Mouse (Mus musculus) embryonic facial prominence, embryonic 10.5 days (tissue): ENCODE results near the gene Gpc6. TPM values are rescaled to one million over a fixed set of nuclear protein-coding genes. Genes with fewer than 3 reads are reported as not detected.

Experiments used
- DNase-seq: peaks from one replicate; pipeline ENCODE4 v3.0.0-alpha.2; 2017; ENCODE audit warnings: low spot score
- H3K27ac ChIP-seq: fragments of 300-500 bp; sonication (generic); replicated peaks from 2 replicates; pipeline ENCODE4 v1.5.1; 2016; ENCODE audit warnings: mild to moderate bottlenecking
- H3K27me3 ChIP-seq: fragments of 300-500 bp; sonication (generic); replicated peaks from 2 replicates; pipeline ENCODE4 v1.6.1; 2016; ENCODE audit warnings: low read depth, mild to moderate bottlenecking; ENCODE audit not compliant: poor library complexity, severe bottlenecking
- H3K36me3 ChIP-seq: fragments of 300-500 bp; sonication (generic); replicated peaks from 2 replicates; pipeline ENCODE4 v1.6.1; 2016; ENCODE audit warnings: mild to moderate bottlenecking, moderate library complexity
- H3K4me1 ChIP-seq: fragments of 300-500 bp; sonication (generic); 2 replicates; pipeline ENCODE4 v1.6.1; 2016
- H3K4me3 ChIP-seq: fragments of 300-500 bp; sonication (generic); 2 replicates; pipeline ENCODE4 v1.5.1; 2016; ENCODE audit warnings: mild to moderate bottlenecking, moderate library complexity
- H3K9me3 ChIP-seq: fragments of 300-500 bp; sonication (generic); 2 replicates; pipeline ENCODE4 v1.6.1; 2016; ENCODE audit warnings: mild to moderate bottlenecking
- WGBS: fragments of 180-500 bp; shearing (Covaris S2); methylation state at CpG from one replicate; pipeline ENCODE4 v1.1.7; 2016; 5-methylcytosine and 5-hydroxymethylcytosine counted together
- polyA plus RNA-seq: library from polyadenylated mRNA; unstranded; fragments of >200 nt; fragmentation: Nextera tagmentation; extraction: Ambion mirVana; gene quantifications from 2 replicates; pipeline ENCODE4 v1.2.1, GENCODE M21; 2016

Gpc6 gene
- polyA plus RNA-seq, 1 experiment from 2014 or later: 41.4 TPM

DNA sequence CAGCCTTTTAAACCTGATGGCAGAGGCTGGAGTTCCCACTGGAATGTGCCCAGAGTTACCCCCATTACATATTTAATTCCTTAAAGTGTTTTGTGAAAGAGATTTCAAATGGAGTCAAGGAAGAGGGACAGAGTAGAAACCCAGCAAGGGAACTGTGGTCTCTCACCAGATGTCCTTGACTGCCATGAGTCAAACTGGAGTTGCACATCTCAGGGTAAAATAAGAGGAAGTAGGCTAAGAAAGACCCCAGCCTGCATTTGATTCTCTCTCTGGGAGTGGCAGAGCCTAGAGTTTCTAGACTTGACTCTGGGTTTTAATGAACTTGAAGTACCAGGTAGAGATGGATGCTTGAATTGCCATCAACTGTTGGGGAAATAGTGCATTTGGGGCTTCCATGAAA lies 946.2 kb downstream of the Gpc6 start:
- no peaks in the 10 kb centered on the region for H3K27me3 ChIP-seq
- H3K9me3 ChIP-seq: no peaks in the 10 kb centered on the region
- 0 out of 2 replicates have a peak, but pooled peaks cover 3% of the 10 kb centered on the region for H3K4me1 ChIP-seq
- H3K4me3 ChIP-seq: no peak overlapping the region
- peaks cover 6% of the 10 kb centered on the region; the same call in 1 of the 2 replicates for H3K36me3 ChIP-seq
- DNase-seq: no peak
- H3K27ac ChIP-seq: no peak overlapping the region

DNA sequence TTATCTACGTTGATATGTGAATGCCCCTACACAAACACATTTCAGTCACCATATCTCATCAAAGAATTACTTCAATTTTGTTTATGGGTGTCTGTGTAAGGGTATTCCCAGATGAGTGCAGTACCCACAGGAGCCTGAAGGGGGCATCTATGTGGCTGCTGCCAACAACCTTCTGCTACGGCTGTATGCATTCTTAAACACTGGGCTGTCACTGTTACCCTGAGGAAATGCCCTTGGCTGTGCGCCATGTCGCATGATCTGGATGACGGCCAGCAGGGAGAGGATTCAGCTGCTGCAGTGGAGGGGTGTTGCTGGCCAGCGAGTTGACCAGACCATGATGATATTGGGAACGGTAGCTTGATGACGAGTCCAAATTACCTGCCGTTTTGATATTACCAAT lies 954.2 kb downstream of the Gpc6 start:
- Histone ChIP-seq H3K27me3 (no peaks in the 10 kb centered on the region), H3K36me3 (no peaks in the 10 kb centered on the region), H3K4me3 (no peak overlapping the region), H3K4me1 (peaks cover 26% of the 10 kb centered on the region), H3K27ac (no peak overlapping the region), H3K9me3 (0 out of 2 replicates have a peak, but pooled peaks cover 2% of the 10 kb centered on the region)
- no peak for DNase-seq
- 95% methylated on average over 9 of the region's 9 CpGs for WGBS

DNA sequence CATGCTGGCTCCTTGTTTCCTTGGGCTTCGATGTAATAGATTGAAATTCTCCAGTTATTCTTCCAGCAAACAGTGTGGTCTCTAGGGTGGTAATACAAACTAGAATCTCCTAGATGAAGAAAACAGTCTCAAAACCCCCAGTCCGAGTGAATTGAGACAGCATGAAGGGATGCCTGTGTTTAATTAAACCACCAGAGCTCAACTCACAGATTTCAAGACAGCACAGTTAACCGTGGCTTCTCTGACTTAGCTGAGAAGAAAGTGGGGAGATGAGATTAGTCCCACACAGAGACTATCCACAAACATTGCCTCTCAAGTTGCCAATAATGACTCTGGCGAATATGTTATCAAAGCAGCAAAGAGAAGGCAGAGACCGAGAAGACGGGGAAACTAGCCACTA lies 956.0 kb downstream of the Gpc6 start:
- Histone ChIP-seq H3K4me1 (peaks cover 23% of the 10 kb centered on the region), H3K4me3 (no peak overlapping the region), H3K27me3 (no peaks in the 10 kb centered on the region), H3K36me3 (no peaks in the 10 kb centered on the region), H3K27ac (peak overlapping the region; percentile 32; the same call in 1 of the 2 replicates), H3K9me3 (0 out of 2 replicates have a peak, but pooled peaks cover 2% of the 10 kb centered on the region)
- DNase-seq: no peak
- WGBS: 41% methylated on average over 6 of the region's 6 CpGs

DNA sequence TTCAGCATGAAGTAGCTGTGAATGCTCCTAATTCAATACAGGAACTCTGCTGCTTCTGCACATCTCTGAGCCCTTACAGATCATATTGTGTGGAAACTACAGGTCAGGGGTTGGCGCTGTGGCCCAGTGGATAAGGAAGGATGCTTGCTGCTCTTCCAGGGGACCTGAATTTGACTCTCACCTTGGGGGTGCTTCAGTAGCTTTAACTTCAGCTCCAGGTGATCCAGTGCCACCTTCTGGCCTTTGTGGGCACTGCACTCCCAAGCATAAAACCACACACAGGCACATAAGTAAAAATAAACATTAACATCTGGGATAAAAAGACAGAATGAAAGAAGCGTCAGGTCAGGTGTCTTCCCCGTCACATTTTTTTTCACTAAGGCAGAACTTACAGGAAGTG lies 957.1 kb downstream of the Gpc6 start:
- peaks cover 23% of the 10 kb centered on the region for H3K4me1 ChIP-seq
- no peaks in the 10 kb centered on the region for H3K36me3 ChIP-seq
- no peak overlapping the region for H3K4me3 ChIP-seq
- no peak overlapping the region for H3K27ac ChIP-seq
- H3K27me3 ChIP-seq: no peaks in the 10 kb centered on the region
- H3K9me3 ChIP-seq: 0 out of 2 replicates have a peak, but pooled peaks cover 2% of the 10 kb centered on the region
- peak; percentile 68 for DNase-seq
- 45% methylated on average over 3 of the region's 3 CpGs for WGBS

DNA sequence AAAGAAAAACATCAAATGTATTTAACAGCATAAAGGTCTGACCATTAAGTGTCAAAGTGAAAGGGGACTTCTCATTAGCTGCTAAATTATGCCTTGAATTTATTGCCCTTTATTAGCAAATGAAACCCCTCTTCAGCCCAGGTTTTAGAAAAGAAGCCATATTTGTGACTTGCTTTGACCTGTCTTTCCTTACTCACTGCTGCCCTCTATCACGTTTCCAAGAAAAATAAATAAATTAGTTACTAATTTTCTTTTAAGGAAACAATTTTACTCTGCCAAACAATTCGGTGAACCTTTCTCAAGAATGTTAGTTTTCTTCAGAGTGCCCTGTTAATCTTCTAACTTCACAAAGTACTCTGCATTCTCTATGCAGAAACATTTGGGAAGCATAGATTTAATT lies 964.5 kb downstream of the Gpc6 start:
- H3K4me1 ChIP-seq: 0 out of 2 replicates have a peak, but pooled peaks cover 2% of the 10 kb centered on the region
- no peak overlapping the region for H3K27ac ChIP-seq
- H3K4me3 ChIP-seq: no peak overlapping the region
- WGBS: 57% methylated on average over 2 of the region's 2 CpGs
- no peaks in the 10 kb centered on the region for H3K9me3 ChIP-seq
- no peaks in the 10 kb centered on the region for H3K36me3 ChIP-seq
- DNase-seq: no peak
- H3K27me3 ChIP-seq: no peaks in the 10 kb centered on the region

DNA sequence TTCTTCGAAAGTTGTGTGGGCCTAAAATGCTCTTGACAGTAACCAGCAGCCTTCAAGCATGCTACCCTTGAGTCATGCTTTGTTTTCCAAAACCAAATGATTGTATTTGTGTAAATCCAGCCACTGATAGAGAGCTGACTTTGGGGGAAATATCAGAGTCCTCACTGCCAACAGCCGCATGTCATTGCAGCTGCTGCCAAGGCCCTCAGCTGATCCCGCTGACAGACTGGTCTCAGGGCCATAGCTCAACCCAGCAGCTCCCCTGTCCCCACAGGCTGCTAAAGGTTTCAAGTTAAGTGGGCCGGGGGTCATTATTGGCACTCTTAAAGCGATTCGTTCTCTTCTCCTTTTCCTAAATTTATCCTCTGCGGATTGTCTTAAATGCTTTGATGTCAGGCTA lies 966.3 kb downstream of the Gpc6 start:
- Histone ChIP-seq H3K9me3 (no peaks in the 10 kb centered on the region), H3K27ac (no peak overlapping the region), H3K4me3 (no peak overlapping the region), H3K36me3 (no peaks in the 10 kb centered on the region), H3K4me1 (peaks cover 2% of the 10 kb centered on the region; the same call in 1 of the 2 replicates), H3K27me3 (no peaks in the 10 kb centered on the region)
- 78% methylated on average over 7 of the region's 7 CpGs for WGBS
- no peak for DNase-seq

DNA sequence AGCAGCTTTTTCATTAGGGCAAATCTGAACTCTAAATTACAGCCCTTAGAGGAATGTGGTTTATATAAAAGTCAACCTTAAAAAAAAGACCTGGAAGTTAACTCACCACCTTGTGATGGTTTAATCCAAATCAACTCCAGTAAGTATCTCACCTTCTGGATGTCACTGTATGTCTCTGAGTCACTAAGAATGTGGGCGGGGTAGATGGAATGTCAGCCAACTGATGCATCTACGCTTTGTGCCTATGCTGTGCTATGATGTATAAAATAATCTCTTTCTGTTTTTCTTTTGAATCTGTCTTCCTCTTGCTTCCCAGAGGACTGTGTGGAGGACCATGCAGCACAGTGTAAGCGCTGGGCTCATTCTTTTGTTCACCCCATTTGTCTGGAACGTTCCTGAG lies 966.9 kb downstream of the Gpc6 start:
- Histone ChIP-seq H3K27ac (no peak overlapping the region), H3K36me3 (no peaks in the 10 kb centered on the region), H3K27me3 (no peaks in the 10 kb centered on the region), H3K4me1 (peaks cover 2% of the 10 kb centered on the region; the same call in 1 of the 2 replicates), H3K4me3 (no peak overlapping the region), H3K9me3 (no peaks in the 10 kb centered on the region)
- WGBS: 93% methylated on average over 4 of the region's 4 CpGs
- no peak for DNase-seq

DNA sequence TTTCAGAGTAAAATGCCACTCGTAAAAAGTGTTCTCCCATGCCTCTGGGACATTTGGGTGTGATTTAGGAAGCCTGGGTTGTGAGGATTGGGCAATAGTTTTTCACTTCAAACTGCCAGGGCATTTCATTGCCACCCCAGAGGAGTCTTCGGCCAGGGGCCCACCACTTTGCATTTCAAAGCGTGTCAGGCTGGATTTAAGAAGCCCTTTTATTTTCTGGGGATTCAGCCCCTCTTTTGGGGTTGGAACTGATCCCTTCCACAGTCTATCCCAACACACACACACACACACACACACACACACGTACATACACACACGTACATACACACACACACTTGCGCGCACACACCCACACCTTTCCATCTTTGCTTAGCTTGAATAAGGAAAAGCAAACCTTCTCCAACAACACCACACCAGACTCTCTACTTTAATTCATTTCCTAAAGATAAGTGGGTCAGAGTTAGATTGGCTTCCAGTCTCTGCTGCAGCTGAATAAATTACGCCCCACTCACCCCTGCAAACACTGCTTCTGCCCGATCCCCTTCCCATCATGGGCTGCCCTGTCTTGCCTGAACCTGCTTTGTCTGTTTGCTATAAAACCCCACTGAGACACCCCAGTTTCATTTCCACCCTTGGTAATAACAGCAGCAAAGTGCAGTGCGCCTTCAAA lies 969.9 kb downstream of the Gpc6 start:
- Histone ChIP-seq H3K4me1 (peaks cover 2% of the 10 kb centered on the region; the same call in 1 of the 2 replicates), H3K27me3 (no peaks in the 10 kb centered on the region), H3K27ac (no peak overlapping the region), H3K36me3 (no peaks in the 10 kb centered on the region), H3K4me3 (no peak overlapping the region), H3K9me3 (no peaks in the 10 kb centered on the region)
- DNase-seq: no peak
- 83% methylated on average over 10 of the region's 10 CpGs for WGBS

DNA sequence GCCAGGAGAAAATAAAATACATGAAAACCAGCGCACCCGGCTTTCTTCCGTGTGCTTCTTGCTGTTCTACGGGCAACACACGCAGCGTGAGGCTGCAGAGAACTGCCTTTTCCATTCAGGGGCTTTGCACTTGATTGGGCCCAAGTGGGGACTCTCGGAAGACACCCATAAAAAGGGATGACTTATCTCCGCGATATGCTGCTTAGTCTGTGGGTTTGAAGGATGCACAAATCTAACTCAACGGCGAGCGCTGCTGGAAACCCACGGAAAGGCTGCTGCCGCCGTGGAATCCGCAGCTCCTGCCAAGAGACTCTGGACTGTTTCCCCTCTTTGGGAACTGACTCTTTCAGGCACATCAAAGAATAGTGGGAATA lies 970.4 kb downstream of the Gpc6 start:
- H3K4me3 ChIP-seq: no peak overlapping the region
- H3K4me1 ChIP-seq: peaks cover 2% of the 10 kb centered on the region; the same call in 1 of the 2 replicates
- no peaks in the 10 kb centered on the region for H3K9me3 ChIP-seq
- WGBS: 90% methylated on average over 16 of the region's 16 CpGs
- no peak for DNase-seq
- H3K27me3 ChIP-seq: no peaks in the 10 kb centered on the region
- H3K36me3 ChIP-seq: no peaks in the 10 kb centered on the region
- no peak overlapping the region for H3K27ac ChIP-seq

DNA sequence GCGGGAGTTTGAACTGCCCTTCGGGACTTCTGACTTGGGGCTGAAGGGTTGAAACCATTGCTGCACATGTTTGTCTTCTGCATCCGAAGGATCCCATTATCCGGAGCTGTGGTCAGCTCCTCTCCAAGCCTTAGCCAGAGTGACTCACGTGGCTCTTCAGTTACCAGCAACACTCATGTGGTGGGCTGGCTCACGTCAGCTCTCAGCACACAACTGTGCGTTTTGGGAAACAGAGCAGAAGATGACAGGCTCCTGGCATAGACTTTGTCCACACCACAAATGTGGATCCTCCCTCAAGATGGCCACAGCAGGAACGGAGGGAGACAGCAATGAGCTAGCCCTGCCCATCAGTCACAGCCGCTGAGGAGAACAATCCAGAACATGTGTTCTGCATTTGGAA lies 979.2 kb downstream of the Gpc6 start:
- H3K27ac ChIP-seq: no peak overlapping the region
- H3K36me3 ChIP-seq: no peaks in the 10 kb centered on the region
- no peaks in the 10 kb centered on the region for H3K27me3 ChIP-seq
- peaks cover 39% of the 10 kb centered on the region for H3K4me1 ChIP-seq
- WGBS: 83% methylated on average over 9 of the region's 9 CpGs
- H3K9me3 ChIP-seq: no peaks in the 10 kb centered on the region
- no peak overlapping the region for H3K4me3 ChIP-seq
- DNase-seq: no peak

DNA sequence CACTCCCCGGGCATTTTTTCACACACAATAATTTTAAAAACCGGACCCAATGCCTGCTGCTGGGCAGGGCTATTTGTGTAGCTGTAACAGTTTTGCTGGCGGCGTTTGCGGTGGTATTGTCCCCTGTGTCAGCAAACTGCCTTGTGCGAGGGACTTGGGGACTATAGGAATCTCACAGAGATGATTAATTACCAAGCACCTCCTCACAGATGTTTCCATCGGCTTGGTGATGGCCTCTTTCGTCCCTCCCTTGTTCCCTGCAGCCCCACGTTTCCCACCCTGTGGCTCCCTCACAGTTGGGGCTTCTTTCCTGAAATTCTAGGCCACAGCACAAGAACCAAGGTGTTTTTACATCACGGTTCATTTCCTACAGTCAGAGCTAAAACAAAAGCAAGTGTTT lies 980.6 kb downstream of the Gpc6 start:
- no peak for DNase-seq
- H3K27ac ChIP-seq: peak overlapping the region; percentile 40; the same call in 1 of the 2 replicates

DNA sequence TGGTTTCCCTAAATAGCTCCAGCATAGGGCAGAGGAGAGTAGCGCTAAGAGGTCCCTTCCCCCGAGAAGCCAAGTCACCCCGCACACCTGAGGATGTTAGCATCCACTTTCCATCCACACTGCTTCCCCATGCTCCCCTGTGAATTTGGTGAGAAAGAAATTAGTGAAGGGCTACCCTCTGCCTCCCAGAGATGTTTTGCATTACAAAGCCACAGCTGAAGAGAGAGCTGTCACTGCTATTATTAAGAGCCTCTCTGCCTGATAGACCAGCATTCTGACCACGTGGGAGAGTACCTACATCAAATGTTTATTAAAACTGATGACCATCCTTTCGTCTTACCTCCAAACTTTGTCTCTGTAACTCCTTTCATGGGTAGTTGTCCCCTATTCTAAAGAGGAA lies 981.2 kb downstream of the Gpc6 start:
- no peaks in the 10 kb centered on the region for H3K9me3 ChIP-seq
- 69% methylated on average over 5 of the region's 5 CpGs for WGBS
- H3K27ac ChIP-seq: no peak overlapping the region
- H3K4me1 ChIP-seq: peaks cover 50% of the 10 kb centered on the region
- H3K27me3 ChIP-seq: no peaks in the 10 kb centered on the region
- no peak for DNase-seq
- H3K4me3 ChIP-seq: no peak overlapping the region
- no peaks in the 10 kb centered on the region for H3K36me3 ChIP-seq

More for the DNA sequence above, 980.6 kb downstream of the Gpc6 start:
- Histone ChIP-seq H3K4me3 (no peak overlapping the region), H3K9me3 (no peaks in the 10 kb centered on the region), H3K27me3 (no peaks in the 10 kb centered on the region), H3K36me3 (no peaks in the 10 kb centered on the region), H3K4me1 (peaks cover 50% of the 10 kb centered on the region)
- 61% methylated on average over 10 of the region's 10 CpGs for WGBS

DNA sequence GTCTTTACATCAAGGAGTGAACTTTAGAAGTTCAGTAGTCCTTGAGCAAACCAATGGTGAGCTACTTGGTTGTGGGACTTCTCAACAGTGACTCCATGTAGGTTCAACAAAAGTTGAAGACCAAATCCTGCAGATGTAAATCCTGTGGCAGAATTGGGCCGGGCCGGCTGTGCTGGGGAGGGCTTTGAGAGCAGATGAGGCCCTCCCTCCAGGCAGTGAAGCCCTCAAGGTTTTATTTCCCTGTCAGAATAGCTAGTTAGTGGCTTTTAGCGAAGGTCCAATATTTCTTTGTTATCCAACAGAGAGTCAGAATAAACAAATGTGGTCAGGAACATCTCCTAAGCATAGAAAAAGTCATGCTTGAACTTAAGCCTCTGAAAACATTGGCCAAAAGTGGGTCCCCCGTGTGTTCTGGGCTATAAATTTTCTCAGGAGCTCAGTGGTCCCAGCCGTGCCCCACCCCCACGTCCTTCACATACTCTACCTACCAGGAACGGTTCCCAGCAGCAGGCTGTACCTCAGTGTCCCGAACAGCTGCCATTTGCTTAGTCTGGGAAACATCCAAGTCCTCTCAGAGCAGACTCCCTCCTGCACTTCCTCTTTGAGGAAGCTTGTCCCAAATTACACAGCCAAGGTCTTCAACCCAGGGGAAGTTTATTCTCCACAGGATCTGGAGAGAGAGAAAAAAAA lies 983.3 kb downstream of the Gpc6 start:
- Histone ChIP-seq H3K36me3 (no peaks in the 10 kb centered on the region), H3K4me1 (peaks cover 48% of the 10 kb centered on the region), H3K27ac (no peak overlapping the region), H3K4me3 (no peak overlapping the region), H3K27me3 (no peaks in the 10 kb centered on the region), H3K9me3 (no peaks in the 10 kb centered on the region)
- WGBS: 79% methylated on average over 8 of the region's 8 CpGs
- DNase-seq: no peak
